Mouse (Mus musculus) midbrain, embryonic 15.5 days (tissue): ENCODE data around the gene Rbck1. TPM values are rescaled to one million over a fixed set of nuclear protein-coding genes. Genes with fewer than 3 reads are reported as not detected.

Source experiments
- ATAC-seq: fragments of 200-750 bp; cut with Nextera tagmentation; replicated peaks from 2 replicates; pipeline ENCODE4 v1.8.0; 2017; ENCODE audit warnings: moderate TSS enrichment
- H3K27ac ChIP-seq: fragments of 300-500 bp; sonication (generic); 2 replicates; pipeline ENCODE4 v1.5.1; 2015; ENCODE audit warnings: mild to moderate bottlenecking, inconsistent platforms
- H3K27me3 ChIP-seq: fragments of 300-500 bp; sonication (generic); replicated peaks from 2 replicates; pipeline ENCODE4 v1.6.1; 2015; ENCODE audit warnings: inconsistent platforms
- H3K36me3 ChIP-seq: fragments of 300-500 bp; sonication (generic); replicated peaks from 2 replicates; pipeline ENCODE4 v1.6.1; 2015; ENCODE audit warnings: inconsistent platforms
- H3K4me1 ChIP-seq: fragments of 300-500 bp; sonication (generic); 2 replicates; pipeline ENCODE4 v1.6.1; 2015; ENCODE audit warnings: inconsistent platforms
- H3K4me2 ChIP-seq: fragments of 300-500 bp; sonication (generic); 2 replicates; pipeline ENCODE4 v1.6.1; 2015; ENCODE audit warnings: inconsistent platforms, mild to moderate bottlenecking, moderate library complexity
- H3K4me3 ChIP-seq: fragments of 300-500 bp; sonication (generic); 2 replicates; pipeline ENCODE4 v1.5.1; 2015; ENCODE audit warnings: mild to moderate bottlenecking, inconsistent platforms
- H3K9ac ChIP-seq: fragments of 300-500 bp; sonication (generic); 2 replicates; pipeline ENCODE4 v1.6.1; 2015; ENCODE audit warnings: mild to moderate bottlenecking, inconsistent platforms
- H3K9me3 ChIP-seq: fragments of 300-500 bp; sonication (generic); 2 replicates; pipeline ENCODE4 v1.6.1; 2016; ENCODE audit warnings: inconsistent platforms
- WGBS: fragments of 180-500 bp; shearing (Covaris S2); methylation state at CpG from one replicate; pipeline ENCODE4 v1.1.7; 2015; ENCODE audit warnings: mixed read lengths; 5-methylcytosine and 5-hydroxymethylcytosine counted together
- polyA plus RNA-seq: library from polyadenylated mRNA; unstranded; fragments of >200 nt; fragmentation: Nextera tagmentation; extraction: Ambion mirVana; gene quantifications from 2 replicates; pipeline ENCODE4 v1.2.1, GENCODE M21; 2015

Gene Rbck1
- polyA plus RNA-seq, 1 experiment from 2014 or later: 117 TPM

- Histone ChIP-seq H3K27me3 (no peaks in the 10 kb centered on the region; the same call in 1 of the 2 replicates), H3K4me3 (no peak overlapping the region), H3K9me3 (no peaks in the 10 kb centered on the region), H3K4me1 (peaks cover 5% of the 10 kb centered on the region; the same call in 1 of the 2 replicates), H3K9ac (no peak overlapping the region), H3K4me2 (no peak overlapping the region), H3K36me3 (no peaks in the 10 kb centered on the region), H3K27ac (no peak overlapping the region)
- ATAC-seq: no peak
- WGBS: 83% methylated on average over 13 of the region's 13 CpGs
These were observed 5.9 kb upstream of the Rbck1 start for GRCm38 (mm10) chr2:152338319-152338718.

DNA sequence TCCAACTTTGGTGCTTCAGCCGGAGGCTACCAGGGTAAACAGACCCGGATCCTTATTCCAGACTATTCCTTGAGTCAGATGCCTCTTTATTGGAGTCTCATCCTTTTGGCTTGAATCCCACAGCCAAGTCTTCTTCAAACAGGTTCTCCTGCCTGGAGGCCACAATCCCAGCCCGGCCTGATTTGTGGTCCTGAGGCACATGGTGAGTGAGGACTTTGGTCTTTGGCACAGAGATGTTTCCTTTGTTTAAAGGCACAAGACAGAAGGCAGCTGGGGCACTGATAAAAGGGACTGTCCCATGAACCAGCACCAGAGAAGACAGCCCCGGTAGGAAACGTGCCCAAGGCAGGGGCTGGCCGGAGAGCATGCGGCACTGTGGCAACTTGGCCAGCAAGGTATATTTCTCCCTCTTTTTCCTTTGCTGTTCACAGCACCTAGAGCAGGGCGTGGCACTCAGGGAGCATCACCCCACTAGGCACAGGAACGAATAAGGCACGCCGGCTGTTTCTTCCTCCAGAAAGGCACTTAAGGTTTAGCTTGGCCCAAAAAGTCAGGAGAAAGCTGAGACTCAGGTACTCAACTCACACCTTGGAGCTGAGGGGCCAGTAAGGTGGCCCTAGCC is 5.2 kb upstream of the Rbck1 start:
- H3K36me3 ChIP-seq: no peaks in the 10 kb centered on the region
- no peak overlapping the region for H3K27ac ChIP-seq
- H3K9me3 ChIP-seq: no peaks in the 10 kb centered on the region
- WGBS: 91% methylated on average over 11 of the region's 11 CpGs
- no peaks in the 10 kb centered on the region; the same call in 1 of the 2 replicates for H3K27me3 ChIP-seq
- H3K4me3 ChIP-seq: no peak overlapping the region
- no peak overlapping the region for H3K4me2 ChIP-seq
- no peak overlapping the region for H3K9ac ChIP-seq
- no peak for ATAC-seq
- H3K4me1 ChIP-seq: 0 out of 2 replicates have a peak, but pooled peaks cover 3% of the 10 kb centered on the region

GRCm38 (mm10) chr2:152336856-152337255 is 4.4 kb upstream of the Rbck1 start:
- no peak for ATAC-seq
- Histone ChIP-seq H3K36me3 (no peaks in the 10 kb centered on the region), H3K4me2 (no peak overlapping the region), H3K9ac (no peak overlapping the region), H3K27ac (no peak overlapping the region), H3K9me3 (no peaks in the 10 kb centered on the region), H3K4me3 (no peak overlapping the region), H3K4me1 (0 out of 2 replicates have a peak, but pooled peaks cover 4% of the 10 kb centered on the region), H3K27me3 (no peaks in the 10 kb centered on the region; the same call in 1 of the 2 replicates)
- WGBS: 83% methylated on average over 1 of the region's 1 CpGs

GRCm38 (mm10) chr2:152335289-152335820 is 2.9 kb upstream of the Rbck1 start:
- H3K36me3 ChIP-seq: no peaks in the 10 kb centered on the region
- no peak overlapping the region for H3K27ac ChIP-seq
- no peak for ATAC-seq
- H3K9me3 ChIP-seq: no peaks in the 10 kb centered on the region
- H3K4me2 ChIP-seq: no peak overlapping the region
- no peak overlapping the region for H3K9ac ChIP-seq
- no peak overlapping the region for H3K4me3 ChIP-seq
- WGBS: 52% methylated on average over 11 of the region's 11 CpGs
- peaks cover 17% of the 10 kb centered on the region for H3K4me1 ChIP-seq
- H3K27me3 ChIP-seq: no peaks in the 10 kb centered on the region; the same call in 1 of the 2 replicates

DNA sequence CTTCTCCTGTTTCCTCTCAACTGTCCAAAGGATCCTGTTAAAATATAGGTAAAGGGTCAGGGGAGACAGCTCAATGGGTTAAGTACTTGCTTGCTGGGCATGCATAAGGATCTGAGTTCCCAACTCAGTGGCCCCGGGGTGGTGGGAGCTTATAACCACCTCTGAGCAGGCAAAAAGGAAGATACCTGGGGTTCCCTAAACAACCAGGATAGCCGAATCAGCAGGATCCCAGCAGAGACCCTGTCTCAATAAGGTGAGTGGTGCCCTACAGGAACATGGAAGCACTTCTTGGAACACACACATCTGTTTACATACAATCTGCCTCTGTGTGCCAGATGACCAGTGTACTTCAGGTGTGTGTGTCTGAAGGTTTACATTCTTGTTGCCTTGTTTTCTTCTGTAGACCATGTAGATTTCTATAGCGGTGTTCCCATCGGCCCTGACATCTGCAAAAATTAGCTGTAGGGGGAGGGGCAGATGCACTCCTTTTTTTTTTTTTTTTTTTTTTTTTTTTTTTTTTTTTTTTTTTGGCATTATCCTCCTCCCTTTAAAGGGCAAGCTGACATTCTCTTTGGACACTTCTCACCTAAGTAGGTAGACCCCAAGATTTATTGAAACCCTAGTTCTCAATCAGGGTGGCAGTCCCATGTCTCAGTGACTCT is 1.0 kb upstream of the Rbck1 start:
- Histone ChIP-seq H3K4me3 (no peak overlapping the region), H3K27ac (no peak overlapping the region), H3K27me3 (no peaks in the 10 kb centered on the region), H3K4me2 (no peak overlapping the region), H3K9me3 (no peaks in the 10 kb centered on the region), H3K4me1 (peaks cover 27% of the 10 kb centered on the region), H3K9ac (no peak overlapping the region), H3K36me3 (no peaks in the 10 kb centered on the region)
- no peak for ATAC-seq
- 88% methylated on average over 4 of the region's 4 CpGs for WGBS

DNA sequence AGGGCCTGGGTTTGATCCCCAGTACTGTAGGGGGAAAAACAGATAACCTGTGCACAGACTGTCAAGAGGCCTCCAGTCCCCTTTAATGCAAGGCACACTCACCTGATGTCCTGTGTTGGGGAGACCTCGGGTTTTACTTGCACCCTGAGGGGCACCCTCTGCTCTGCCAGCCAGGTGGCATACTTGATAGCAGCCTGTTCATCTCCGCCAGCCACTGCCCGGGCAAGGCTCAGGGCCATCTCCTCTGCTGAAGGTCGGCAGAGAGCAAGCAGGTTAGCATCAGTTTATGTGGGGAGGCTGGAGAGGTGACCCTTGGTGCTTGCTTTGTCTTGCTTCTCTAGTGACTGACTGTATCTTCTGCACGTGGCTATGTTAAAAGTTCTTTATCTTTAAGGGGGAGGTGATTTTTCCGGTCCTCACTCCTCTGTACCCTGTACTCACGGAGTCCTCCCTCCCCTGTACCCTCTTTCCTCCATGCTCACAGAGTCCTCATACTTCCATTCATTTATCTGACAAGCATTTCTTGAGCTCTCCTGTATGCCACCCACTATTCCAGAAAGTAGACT is 1.5 kb downstream of the Rbck1 start:
- Histone ChIP-seq H3K27me3 (no peaks in the 10 kb centered on the region), H3K4me2 (peak overlapping the region; percentile 80), H3K9ac (no peak overlapping the region), H3K4me1 (peaks cover 27% of the 10 kb centered on the region), H3K36me3 (peaks cover 7% of the 10 kb centered on the region; the same call in 1 of the 2 replicates), H3K9me3 (no peaks in the 10 kb centered on the region), H3K4me3 (peak overlapping the region; percentile 94), H3K27ac (no peak overlapping the region)
- 68% methylated on average over 7 of the region's 7 CpGs for WGBS
- no peak for ATAC-seq

GRCm38 (mm10) chr2:152327980-152328379 is 4.5 kb downstream of the Rbck1 start:
- H3K4me3 ChIP-seq: no peak overlapping the region
- no peak overlapping the region for H3K9ac ChIP-seq
- H3K27ac ChIP-seq: no peak overlapping the region
- 81% methylated on average over 5 of the region's 5 CpGs for WGBS
- ATAC-seq: no peak
- H3K4me2 ChIP-seq: no peak overlapping the region
- H3K36me3 ChIP-seq: peaks cover 23% of the 10 kb centered on the region
- H3K9me3 ChIP-seq: no peaks in the 10 kb centered on the region
- no peaks in the 10 kb centered on the region for H3K27me3 ChIP-seq
- peaks cover 27% of the 10 kb centered on the region for H3K4me1 ChIP-seq

DNA sequence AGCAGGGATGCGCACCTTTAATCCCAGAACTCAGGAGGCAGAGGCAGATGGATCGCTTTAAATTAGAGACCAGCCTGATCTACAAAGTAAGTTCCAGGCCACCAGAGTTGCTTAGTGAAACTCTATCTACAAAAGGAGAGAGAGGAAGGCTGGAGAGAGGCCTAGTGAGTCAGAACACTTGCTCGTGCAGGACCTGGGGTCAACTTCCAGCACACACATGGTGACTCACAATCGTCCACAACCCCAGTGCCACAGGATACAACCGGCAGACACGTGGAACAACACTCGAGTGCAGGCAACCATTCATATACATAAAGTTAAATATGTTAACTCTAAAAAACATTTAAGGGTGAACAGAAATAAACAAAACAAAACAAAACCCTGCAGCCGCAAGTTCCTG is 5.8 kb downstream of the Rbck1 start:
- peaks cover 32% of the 10 kb centered on the region for H3K36me3 ChIP-seq

DNA sequence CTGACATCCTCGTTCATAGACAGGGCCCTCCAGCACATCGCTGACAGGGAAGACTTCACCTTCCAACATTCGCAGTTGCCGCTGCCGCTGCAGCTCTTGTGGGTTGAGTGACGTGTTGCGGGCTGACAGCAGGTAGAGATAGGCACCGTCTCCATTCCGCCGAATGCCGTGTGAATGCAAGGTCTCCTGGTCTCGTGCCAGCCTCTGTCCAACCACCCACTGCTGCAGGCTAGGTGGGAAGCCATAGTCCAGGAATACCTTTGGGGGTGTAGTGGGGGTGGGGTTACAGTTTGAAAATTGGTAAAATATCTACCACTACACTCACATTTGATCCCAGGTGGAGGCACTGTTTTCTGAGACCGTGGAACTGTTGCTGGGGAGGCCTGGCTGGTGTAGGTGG is 6.3 kb downstream of the Rbck1 start:
- peaks cover 32% of the 10 kb centered on the region for H3K36me3 ChIP-seq
- no peak for ATAC-seq
- no peak overlapping the region for H3K9ac ChIP-seq
- H3K4me1 ChIP-seq: peaks cover 17% of the 10 kb centered on the region
- no peak overlapping the region for H3K4me2 ChIP-seq
- WGBS: 96% methylated on average over 13 of the region's 13 CpGs
- H3K4me3 ChIP-seq: no peak overlapping the region
- no peaks in the 10 kb centered on the region for H3K9me3 ChIP-seq
- H3K27ac ChIP-seq: no peak overlapping the region
- H3K27me3 ChIP-seq: no peaks in the 10 kb centered on the region

More for the DNA sequence above, 5.8 kb downstream of the Rbck1 start:
- Histone ChIP-seq H3K27ac (no peak overlapping the region), H3K27me3 (no peaks in the 10 kb centered on the region), H3K4me3 (no peak overlapping the region), H3K9ac (no peak overlapping the region), H3K4me2 (no peak overlapping the region), H3K4me1 (peaks cover 22% of the 10 kb centered on the region), H3K9me3 (no peaks in the 10 kb centered on the region)
- 91% methylated on average over 8 of the region's 8 CpGs for WGBS
- no peak for ATAC-seq

DNA sequence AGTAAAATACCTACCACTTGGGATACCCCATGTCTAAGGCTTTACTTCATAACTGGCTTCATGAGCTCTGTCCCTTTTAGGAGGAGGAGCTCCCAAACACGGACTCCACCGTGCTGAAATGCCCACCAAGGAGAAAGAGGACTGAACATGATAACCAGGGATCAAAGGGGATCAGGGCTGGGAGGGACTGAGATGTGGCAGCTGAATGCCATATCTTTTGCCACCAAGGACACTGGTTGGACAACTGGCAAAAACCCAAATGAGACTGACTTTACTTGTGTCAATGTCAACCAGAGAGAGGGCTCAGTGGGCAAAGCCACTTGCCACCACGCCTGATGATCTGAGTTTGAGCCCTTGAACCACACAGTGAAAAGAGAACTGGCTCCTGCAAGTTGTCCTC is 7.6 kb downstream of the Rbck1 start:
- Histone ChIP-seq H3K9me3 (no peaks in the 10 kb centered on the region), H3K27ac (no peak overlapping the region), H3K4me3 (no peak overlapping the region), H3K4me2 (no peak overlapping the region), H3K36me3 (peaks cover 32% of the 10 kb centered on the region), H3K9ac (no peak overlapping the region), H3K4me1 (peaks cover 4% of the 10 kb centered on the region), H3K27me3 (no peaks in the 10 kb centered on the region)
- no peak for ATAC-seq
- WGBS: 95% methylated on average over 3 of the region's 3 CpGs

DNA sequence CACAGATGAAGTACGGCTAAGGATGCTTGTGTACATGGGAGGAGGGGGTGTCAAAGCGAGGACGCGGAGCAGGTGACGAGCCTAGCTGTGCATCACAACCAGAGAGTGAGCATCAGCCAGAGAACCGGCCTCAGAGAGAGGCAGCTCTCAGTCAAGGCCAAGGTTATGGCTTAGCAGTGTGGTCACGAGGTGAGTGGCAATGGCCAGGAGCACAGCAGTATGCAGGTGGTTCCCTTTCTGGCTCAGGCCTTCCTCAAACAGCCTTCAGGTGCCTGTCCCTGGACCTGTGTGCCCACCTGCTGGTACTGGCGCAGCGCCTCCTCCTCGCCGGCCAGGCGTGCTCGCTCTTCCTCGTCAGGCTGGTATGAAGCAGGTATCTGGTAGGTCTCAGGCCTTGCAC is 8.5 kb downstream of the Rbck1 start:
- no peak overlapping the region for H3K9ac ChIP-seq
- no peak overlapping the region for H3K4me3 ChIP-seq
- no peak overlapping the region for H3K4me2 ChIP-seq
- H3K36me3 ChIP-seq: peaks cover 33% of the 10 kb centered on the region
- 94% methylated on average over 14 of the region's 14 CpGs for WGBS
- H3K4me1 ChIP-seq: no peaks in the 10 kb centered on the region
- H3K27ac ChIP-seq: no peak overlapping the region
- no peaks in the 10 kb centered on the region for H3K9me3 ChIP-seq
- ATAC-seq: 0 out of 2 replicates have a peak, but pooled peaks have one; percentile 19
- no peaks in the 10 kb centered on the region for H3K27me3 ChIP-seq

- WGBS: 100% methylated on average over 6 of the region's 6 CpGs
- Histone ChIP-seq H3K4me1 (no peaks in the 10 kb centered on the region), H3K4me2 (no peak overlapping the region), H3K4me3 (no peak overlapping the region), H3K9ac (no peak overlapping the region), H3K36me3 (peaks cover 39% of the 10 kb centered on the region), H3K27me3 (no peaks in the 10 kb centered on the region), H3K9me3 (no peaks in the 10 kb centered on the region), H3K27ac (no peak overlapping the region)
- no peak for ATAC-seq
These were observed 10.3 kb downstream of the Rbck1 start for GRCm38 (mm10) chr2:152322198-152322597.
